Mouse (Mus musculus): Measurements from ENCODE around the gene Cog1.

DNA sequence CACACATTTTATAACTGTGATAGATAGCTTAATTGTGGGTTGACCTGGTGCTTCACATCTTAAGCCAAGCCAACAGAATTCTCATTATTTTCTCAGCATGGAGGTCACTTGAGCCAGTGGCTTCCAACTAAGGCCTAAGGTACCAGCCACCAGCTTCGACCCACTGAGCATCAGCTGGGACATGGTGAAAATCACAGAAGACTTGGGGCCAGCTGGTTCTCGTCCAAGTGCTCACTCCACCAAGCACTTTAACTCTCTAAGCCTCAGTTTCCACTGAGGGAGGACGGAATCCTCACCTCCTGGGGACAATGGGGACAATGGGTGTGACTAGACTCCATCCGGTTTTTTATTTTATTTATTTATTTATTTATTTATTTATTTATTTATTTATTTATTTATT lies 26.9 kb upstream of the Cog1 start:
- no peak for TF ChIP-seq POLR2A (IDR thresholded peaks at IDR 0.05; ENCODE audit: borderline replicate concordance, extremely low read depth, insufficient read depth, insufficient read length, poor library complexity, severe bottlenecking)
- TF ChIP-seq CTCF (IDR thresholded peaks at IDR 0.05; ENCODE audit: borderline replicate concordance, extremely low read depth, insufficient read depth, insufficient read length): no peak

Measured in brain, embryonic 14.5 days (tissue).